Mouse (Mus musculus): ENCODE data around the gene Prnd.

The Prnd gene

DNA sequence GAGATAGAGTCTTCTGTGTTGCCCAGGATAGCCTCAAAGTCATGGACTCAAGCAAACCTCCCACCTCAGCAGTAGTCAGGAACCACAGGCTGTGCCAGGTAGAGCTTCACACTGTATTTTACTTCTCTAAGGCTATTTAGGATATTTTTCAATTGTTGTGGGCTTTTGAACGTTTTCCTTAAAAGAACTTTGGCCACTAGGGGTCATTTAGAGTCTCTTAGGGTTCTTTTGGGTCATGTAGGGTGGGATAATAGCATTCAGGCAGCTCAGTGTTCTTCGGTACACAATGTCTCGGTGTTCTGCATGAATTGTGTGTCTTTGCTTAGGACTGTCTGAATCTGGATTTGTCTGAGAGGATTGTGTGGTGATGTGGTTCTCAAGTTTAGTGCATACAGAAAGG, 37.3 kb downstream of the Prnd start:
- no peak for DNase-seq (ENCODE audit: low spot score)

DNA sequence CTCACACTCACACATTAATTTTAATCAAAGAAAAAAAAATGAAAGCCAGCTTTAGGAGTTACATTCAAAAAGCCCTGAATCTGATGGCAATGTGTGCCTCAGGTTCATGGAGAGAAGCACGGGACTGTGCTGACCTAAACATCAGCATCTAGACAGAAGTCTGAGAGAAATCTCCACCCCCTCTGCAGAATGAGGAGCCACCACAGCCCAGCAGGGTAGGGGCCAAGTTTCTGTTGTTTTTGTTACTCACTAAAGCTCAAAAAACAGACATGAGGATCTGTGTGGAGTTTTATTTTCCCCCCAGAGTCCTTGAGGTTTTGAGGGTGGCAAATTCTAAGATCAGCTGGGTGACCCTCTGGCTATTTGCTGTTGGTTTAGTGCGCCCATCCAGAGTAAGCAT, 37.9 kb downstream of the Prnd start:
- no peak for DNase-seq (ENCODE audit: low spot score)

DNA sequence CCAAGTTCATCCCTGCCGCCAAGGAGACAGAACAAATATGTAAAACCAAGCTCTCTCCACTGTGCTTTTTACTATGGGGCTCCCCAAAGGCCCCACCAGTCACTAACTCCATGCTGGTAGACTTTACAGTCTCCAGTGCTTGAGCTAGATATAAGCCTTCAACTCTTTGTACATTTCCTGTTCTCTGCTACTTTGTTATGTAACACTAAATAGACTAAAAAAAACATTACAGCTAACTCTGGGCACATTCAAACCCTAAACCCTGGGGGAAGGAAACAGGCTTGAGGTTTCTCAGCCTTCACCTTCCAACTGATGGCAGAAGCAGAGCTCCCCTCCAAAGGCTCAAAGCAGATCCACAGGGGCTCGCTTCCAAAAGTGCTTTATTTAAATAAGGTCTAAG, 41.8 kb downstream of the Prnd start:
- DNase-seq (ENCODE audit: low spot score), result no peak

DNA sequence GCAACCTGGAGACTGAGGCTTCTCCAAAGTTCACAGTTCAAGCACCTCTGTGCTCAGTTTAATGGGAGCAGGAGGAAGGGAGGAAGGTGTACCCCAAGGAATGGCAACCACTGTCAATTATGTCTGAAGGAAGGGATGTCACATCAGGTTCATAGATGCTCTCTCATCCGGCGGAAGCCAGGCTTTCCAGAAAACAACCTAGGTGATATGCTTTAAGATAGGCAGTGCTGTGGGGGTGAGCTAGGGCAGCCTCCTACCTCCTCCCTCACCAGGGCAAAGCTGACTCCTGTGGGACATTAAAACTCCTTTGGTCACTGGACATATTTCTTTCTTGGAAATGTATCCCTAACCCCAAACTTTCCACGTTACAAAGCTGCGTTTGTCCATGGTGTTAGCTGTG, 42.5 kb downstream of the Prnd start:
- no peak for DNase-seq (ENCODE audit: low spot score)

DNA sequence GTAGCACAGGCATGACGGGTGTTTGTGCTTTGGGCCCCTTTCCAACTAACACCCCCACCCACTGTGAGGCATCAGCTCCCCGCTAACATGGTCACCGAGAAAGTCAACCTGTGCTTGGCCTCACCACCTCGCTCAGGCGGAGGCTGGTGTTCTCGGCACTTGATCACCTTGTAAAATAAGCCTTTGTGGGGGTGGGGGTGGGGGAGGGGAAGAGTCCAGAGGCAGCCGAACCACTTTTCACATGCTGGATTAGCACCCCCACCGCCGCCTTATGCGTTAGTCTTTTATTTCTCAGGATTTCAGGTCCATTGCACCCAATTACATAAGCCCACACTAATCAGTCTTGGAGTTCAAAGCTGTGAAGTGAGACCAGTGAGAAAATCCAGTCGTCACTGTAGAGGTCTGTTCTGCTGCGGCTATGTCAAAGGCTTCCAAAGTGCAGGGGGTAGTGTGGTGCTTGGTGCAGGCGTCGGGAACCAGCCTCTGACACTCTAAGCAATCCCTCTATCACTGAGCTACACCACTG, 43.0 kb downstream of the Prnd start:
- no peak for DNase-seq (ENCODE audit: low spot score)

DNA sequence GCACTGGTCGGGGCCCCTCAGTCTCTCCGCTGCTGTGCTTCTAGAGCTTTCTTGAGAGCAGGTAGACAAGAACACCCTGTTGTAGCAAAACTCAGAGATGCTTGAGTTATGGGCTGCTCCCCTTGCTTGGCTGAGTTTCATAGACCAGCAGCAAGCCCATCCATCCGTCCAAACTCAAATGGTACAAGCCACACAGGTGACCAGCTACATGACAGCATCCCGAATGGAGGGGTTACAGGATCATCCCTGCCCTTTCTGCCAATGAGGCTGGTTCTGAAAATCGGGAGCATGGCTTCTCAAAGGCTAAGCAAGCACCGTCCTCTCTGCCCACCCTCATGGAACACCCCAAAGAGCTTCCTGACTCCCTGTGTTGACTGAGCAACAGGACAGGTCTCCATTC, 44.3 kb downstream of the Prnd start:
- no peak for DNase-seq (ENCODE audit: low spot score)

DNA sequence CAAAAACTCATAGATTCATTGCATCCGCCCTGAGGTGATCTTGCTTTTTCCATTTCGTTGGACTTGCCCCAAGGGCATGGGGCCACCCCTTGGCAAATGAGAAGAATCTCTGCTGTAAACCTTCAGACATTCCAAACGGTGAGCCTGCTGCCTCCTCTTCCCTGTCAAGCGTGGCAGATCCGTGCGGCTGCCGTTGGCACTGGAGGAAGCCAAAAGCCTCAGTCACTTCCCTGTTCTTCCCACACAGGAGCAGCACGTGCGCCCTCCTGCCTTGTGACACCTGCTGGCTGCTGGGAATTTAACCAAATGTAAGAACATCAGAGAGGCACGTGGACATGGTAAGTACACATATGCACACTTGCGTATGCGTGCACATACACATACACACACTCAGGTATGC, 45.1 kb downstream of the Prnd start:
- no peak for DNase-seq (ENCODE audit: low spot score)

DNA sequence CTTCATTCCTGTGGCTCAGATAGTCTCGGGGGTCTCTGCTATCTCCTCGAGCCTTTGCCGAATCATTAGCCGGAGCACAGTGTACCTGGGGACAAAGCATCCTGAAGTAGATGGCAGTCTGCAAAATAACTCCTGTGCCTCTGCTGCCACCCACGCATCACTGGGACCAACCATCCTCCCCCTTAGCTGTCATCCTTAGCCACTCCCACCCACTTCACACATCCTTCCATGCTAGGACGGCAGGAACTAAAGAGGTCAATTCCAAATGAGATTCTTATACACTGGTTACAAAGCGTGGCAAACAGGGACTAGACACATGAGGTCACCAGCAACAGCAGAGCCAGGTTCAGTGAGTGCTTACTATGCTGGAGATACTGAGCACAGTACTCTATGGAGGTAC, 45.7 kb downstream of the Prnd start:
- no peak for DNase-seq (ENCODE audit: low spot score)

DNA sequence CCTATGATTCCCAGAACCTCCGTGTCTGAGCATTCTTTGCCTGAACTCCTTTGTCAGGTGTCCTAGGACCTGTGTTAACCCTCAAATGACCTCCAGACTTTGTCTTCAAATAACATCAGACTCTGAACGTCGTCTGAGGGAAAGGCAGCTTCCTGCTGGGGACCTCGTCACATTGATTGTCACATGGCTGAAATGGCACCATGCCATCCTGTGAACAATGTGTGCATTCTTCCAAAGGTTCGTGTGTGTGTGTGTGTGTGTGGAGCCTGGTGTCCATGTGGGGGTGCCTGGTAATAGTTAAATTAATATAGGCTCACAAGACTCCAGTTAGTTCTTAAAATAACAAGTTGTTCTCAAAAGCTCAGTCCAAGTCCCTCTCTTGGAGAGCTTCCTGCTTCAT, 46.7 kb downstream of the Prnd start:
- no peak for DNase-seq (ENCODE audit: low spot score)

DNA sequence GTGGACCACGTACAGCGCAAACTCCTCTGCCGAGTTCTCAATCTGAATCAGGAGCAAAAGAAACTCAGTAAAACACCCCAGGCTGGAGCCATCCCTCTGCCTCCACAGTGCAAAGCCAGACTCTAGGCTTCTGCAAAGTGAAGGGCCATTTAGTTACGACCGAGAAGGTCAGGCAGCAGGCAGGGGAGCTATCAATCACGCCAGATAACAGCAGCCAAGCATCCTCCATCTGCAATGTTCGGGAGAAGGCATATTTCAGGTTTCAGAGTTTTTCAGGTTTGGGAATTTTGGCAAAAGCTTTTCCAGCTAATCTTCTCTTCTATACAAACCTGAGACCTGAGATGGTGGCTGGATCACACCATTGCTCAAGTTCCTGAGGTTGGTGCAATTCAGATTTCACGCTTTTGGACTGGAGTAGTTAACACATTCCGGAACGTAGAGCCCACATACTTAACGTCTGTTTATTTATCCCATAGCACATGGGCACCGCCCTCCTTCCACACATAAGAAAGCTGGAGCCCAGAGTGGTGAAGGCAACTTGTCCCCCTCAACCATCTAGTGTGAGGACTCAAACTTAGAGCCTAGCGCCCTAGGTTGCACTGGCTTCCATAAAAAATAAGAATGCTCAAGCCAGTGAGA, 51.2 kb downstream of the Prnd start:
- no peak for DNase-seq (ENCODE audit: low spot score)

DNA sequence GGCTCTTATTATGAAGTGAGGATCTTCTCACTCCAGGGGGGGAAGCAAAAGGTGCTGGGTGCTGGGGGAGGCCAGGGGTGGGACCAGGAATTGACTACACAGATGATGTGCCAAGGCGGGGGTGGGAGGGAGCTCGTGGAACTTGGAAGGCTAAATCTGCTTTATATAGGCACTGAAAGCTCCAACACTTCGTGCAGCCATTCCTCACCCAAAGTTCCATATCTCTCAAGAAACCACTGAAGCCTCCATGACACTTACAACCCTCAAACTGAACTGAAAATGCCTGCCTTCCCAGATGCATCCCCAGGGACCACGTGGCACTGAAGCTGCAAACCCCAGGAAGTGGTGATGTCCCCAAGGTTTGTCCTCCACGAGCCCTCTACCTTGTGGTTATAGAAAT, 53.3 kb downstream of the Prnd start:
- no peak for DNase-seq (ENCODE audit: low spot score)

DNA sequence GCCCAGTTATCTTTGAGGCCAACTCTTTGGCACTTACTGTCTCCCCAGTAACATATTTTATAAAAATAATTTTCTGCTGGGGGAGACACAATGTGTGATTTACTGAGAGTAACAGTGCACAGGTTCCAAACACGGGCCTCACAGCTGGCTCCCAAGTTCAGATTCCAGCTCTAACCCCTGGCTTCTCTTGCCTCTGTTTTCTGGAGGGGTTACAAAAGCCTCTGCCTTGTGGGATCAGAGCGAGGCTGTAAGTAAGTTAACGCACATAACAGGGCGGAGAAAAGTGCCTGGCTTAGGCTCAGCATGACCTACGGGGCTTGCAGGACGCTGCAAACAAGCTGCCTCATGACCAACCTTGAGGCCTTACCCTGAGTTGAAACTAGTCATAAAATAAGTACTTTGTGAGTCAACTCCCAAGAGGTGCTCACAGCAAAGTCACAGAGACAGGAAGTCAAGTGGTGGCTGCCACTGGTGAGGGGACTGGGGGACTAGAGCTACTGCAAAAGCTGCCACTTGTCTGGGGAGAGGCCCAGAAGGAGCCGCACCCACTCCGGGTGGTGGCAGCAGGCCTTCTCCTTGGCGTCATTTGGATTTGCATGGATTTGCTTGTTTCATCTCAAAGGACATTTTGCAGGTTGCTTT, 54.0 kb downstream of the Prnd start:
- no peak for DNase-seq (ENCODE audit: low spot score)

DNA sequence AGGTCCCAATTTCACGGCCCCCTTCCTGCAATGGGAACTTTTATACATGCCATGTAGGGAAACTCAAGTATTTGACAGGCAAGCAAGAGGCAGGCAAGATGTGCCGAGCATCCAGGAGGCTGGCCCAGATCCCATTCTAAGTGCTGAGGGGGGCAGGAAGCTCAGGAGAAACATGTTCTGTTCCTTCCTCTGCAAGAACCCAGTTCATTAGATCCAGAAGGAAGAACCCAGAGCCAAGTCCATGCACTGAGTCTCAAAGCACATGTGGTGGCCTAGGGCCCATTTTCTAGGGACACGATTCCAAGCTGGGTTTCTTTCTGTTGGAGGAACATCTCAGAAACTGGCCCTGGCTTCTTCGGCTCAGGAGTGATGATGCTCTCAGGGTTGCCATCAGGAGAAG, 54.8 kb downstream of the Prnd start:
- DNase-seq (ENCODE audit: low spot score), result no peak

Measured in yolk sac, embryonic 10.5 days (tissue).